Mouse (Mus musculus) ovary, postnatal 36 days (tissue): Measurements from ENCODE around the gene Borcs5.
"Not testable (repeated sequence)": the region's sequence is repeated elsewhere in the genome, so short reads cannot be mapped to it uniquely, and the experiment has no call there.

Experiments used
- DNase-seq: peaks from one replicate; pipeline ENCODE4 v3.0.0; 2022; ENCODE audit warnings: low spot score, mixed read lengths

Borcs5 gene

DNA sequence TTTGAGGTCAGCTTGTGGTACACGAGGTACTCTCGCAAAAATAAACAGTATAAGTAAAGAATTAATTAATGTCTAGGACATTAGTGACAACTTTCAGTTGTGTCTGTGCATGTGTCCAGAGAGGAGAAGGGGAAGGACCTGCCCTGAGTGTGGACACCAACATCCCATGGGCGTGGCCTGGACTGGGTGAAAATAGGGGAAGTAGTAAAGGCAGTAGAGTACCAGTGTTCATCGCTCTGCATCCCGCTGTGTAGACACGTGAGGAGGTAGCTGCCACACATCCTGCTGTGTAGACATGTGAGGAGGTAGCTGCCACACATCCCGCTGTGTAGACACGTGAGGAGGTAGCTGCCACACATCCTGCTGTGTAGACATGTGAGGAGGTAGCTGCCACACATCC is 34.4 kb downstream of the Borcs5 start:
- DNase-seq, result not testable (repeated sequence)

DNA sequence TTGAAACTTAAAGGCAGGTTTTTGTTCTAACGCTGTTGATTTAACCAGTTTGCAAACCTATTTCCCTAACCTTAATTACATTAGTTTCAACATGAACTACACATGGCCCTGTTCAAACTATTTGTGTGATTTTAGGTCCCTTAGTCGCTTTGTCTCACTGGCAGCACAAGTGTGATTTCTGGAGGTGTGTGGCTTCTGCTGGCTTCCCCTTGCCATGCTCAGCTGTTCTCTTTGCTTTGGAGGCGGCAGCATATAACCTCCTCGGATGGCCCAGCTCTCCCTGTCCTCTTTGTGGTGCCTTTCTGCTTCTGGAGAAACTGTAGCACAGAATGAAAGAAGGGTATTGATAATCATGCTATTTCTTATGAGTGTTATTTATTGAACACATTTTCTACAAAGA is 38.2 kb downstream of the Borcs5 start:
- no peak for DNase-seq

- DNase-seq, result no peak
Measured at GRCm38 (mm10) chr6:134678037-134678436, 38.7 kb downstream of the Borcs5 start.

GRCm38 (mm10) chr6:134679330-134679729 is 40.0 kb downstream of the Borcs5 start:
- DNase-seq, result not testable (repeated sequence)

- no peak for DNase-seq
Measured at GRCm38 (mm10) chr6:134684354-134684915, 45.1 kb downstream of the Borcs5 start.

DNA sequence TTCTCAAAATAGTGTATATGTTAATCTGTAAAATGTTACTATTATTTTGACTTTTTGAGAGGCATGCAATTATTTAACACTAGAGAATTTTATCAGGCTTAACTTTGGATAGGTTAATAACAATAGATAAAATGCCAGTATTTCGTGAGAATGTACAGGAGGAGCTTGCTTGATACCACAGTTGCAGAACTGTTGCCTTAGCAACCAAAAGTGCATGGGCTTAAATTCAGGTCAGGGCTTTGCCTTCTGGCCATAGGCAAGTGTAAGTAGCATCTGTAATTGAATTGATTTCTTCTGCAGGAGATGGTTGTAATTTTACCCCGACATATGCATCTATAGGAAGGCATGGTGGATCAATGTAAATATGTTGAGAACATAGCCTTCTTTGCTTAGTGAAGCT is 45.7 kb downstream of the Borcs5 start:
- no peak for DNase-seq

DNA sequence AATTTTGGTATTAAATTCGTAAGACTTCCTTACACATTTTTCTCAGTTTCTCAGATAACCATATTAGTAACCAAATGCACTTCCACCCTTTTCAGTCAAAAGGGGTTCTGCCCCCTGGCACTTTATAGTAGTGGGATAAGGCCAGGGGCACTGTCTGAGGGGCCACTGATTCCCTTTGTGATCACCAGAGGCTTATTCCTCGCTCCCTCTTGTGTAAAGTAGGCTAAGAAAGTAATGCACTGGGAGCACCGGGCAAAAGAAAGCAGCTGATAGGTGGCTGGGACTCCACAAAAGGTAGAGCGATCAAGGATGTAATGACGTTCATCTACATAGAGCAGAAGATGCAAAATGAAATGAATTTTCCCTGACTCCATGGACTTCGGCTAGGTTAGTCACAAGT is 46.2 kb downstream of the Borcs5 start:
- DNase-seq, result no peak

GRCm38 (mm10) chr6:134694498-134694897 is 55.2 kb downstream of the Borcs5 start:
- DNase-seq, result no peak

DNA sequence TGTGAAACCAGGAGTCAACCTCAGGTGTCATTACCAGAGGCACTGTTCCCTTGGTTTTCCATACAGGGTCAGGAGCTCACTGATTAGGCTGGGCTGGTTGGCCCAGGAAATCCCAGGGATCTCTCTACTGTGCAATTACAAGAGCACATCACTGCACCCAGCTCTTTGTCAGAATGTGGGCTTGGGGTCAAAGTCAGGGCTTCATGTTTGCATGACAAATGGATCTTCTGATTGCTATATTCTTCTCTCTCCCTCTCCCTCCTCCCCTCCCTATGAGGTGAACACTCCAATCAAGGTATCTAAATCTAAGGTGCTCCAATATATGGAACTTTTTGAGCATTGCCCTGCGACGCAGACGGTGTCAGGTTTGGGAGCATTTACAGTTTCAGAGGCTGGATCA is 55.7 kb downstream of the Borcs5 start:
- no peak for DNase-seq

DNA sequence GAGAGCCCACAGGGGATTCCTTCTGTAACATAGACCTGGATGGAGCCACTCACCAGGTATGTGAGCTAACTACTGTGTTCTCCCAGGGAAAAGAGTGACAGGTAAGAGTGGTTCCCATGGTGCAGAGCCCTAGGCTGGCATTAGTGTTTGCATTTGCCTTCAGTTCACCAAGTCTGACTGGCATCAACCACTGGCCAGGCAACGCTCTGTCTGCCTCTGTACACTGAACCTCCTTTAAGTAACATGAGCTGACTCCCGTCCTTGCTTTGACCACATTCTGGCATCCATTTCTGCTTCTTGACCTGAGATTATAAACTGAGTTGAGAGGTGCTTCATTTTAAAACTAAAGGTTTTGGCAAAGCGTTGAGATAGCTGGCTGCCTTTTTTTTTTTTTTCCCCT is 56.3 kb downstream of the Borcs5 start:
- no peak for DNase-seq

GRCm38 (mm10) chr6:134696146-134696545 is 56.8 kb downstream of the Borcs5 start:
- DNase-seq, result peak; percentile 36

- DNase-seq, result no peak
Measured at GRCm38 (mm10) chr6:134696554-134696953, 57.2 kb downstream of the Borcs5 start.

GRCm38 (mm10) chr6:134698243-134698642 is 58.9 kb downstream of the Borcs5 start:
- DNase-seq, result no peak

DNA sequence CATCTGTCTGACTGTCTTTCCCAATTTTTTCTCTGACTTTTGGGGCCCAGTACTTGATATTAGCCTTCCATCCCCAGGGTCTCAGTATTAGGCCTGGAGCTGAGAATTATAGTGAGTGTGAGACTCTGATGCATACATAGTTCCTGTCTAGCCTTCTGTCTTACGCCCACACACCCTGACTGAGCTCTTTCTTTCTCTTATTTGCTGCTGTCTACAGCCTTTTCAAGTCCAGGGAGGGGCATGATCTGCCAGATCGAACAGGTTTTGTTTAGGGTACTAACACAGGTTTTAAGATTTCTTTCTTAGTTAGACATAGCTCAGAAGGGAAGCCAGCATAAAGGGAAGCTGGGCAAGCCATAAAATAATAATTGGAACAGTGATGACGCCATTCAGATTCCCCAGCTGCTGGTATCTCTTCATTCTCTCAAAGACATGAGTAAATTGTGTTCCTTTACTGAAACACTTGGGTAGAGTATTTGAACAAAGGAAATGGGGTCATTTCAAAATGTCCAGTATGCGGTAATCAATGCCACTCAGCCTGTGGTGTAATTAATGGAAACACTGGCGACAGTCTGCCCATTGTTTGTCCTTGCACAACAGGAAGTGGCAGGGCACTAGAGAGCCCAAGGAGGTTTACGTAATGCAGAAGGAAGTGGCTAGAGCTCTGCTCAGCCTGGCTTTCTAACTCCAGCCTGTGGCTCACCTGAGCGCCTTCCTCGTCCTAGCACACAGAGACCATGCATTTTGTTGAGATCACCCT is 61.3 kb downstream of the Borcs5 start:
- no peak for DNase-seq

DNA sequence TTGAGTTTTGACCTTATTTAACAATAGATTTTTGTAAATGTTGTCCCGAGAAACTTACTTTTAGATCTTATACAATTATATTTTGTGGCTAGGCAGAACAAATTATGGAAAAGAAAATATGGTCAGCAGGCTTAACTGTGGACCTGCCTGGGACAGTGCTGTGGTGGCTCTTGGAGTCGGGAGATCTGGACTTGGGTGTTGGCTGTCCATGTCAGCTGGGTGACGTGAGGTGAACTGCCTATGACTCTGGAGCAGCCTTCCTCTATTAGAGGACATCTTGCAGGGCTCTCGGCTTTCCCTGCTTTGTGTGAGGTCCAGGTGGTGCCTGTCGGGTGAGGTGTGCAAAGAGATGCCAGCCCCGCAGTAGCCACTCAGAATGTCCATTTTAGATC is 61.9 kb downstream of the Borcs5 start:
- no peak for DNase-seq

DNA sequence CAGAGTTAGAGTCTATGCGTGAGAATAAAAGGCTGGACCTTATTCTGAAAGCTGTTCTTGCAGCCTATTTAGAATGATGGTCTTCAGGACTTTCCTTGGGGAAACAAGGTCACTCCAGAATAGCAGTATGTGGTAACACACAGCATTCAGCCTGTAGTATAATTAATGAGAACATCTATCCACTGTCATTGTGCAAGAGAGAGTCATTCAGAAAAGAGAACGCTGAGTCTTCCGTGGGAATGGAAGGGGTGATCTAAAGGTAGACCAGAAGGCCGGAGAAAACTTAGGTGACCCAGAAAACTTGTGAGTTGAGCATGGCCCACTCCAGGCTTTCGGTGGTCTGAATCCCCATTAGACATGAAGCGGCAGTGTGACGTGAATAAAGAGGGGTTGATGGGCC is 62.9 kb downstream of the Borcs5 start:
- DNase-seq, result no peak

DNA sequence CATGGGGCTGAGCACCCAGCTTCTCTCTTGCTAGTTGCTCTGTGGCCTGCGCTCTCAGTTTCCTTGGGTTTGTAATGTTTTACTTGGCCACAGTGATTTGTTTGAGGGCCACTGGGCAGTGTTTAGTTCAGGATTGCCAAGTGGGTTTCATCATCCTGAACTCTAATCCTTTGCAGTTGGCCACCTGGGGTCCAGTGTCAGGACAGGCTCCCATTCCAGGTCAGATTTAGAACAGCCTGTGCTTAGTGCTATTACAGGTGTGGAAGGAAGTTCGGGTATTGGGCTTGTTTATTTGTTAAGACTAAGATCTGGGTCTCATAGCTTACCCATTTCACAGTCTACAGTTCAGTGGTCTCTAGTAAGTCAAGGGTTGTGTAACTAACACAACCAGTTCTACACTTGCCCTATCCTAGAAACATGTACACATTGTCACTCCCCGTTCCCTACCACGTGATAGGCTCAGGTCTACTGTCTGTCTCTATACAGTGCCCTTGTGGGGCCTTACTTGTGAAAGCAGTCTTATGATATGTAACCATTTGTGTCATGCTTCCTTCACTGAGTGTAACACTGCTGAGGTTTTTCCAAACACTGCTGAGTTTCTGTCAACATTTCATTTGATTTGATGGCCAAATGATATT is 63.9 kb downstream of the Borcs5 start:
- DNase-seq, result no peak

DNA sequence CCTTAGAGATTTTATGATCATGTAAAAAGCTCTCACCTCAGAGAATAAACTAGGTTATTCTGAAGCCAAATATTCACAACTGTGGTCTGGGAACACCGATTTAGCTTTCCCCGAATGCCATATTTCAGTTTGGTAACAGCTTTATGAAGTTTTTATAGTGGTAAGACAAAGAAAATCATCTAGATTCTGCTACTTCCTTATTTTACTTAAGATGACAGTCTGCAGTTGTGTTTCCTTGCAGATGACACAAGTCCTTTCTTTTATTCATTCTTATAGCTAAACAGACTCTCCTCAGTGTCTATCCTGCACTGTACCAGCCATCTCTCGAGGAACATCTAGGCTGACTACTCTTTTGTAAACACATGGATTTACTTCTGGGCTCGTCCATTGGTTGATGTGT is 67.2 kb downstream of the Borcs5 start:
- DNase-seq, result no peak

GRCm38 (mm10) chr6:134710020-134710419 is 70.7 kb downstream of the Borcs5 start:
- DNase-seq, result no peak

GRCm38 (mm10) chr6:134713321-134713720 is 74.0 kb downstream of the Borcs5 start:
- no peak for DNase-seq

DNA sequence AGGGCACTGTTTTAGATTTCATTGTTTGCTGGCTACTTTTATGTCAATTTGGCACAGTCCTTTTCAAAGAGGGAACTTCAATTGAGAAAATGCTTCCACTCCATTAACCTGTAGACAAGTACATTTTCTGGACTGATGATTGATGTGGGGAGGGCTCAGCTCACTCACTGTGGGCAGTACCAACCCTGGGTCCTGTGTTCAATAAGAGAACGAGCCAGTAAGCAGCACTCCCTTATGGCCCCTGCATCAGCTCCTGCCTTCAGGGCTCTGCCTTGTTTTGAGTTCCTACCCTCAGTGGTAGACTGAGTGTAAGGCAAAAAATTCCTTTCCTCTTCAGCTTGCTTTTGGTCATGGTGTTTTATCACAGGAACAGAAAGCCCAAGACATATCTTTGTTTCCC is 74.6 kb downstream of the Borcs5 start:
- no peak for DNase-seq

GRCm38 (mm10) chr6:134716168-134716587 is 76.9 kb downstream of the Borcs5 start:
- no peak for DNase-seq

- no peak for DNase-seq
Measured at GRCm38 (mm10) chr6:134717886-134718667, 78.8 kb downstream of the Borcs5 start.
